Mouse (Mus musculus) E14TG2a.4 (cell line): Measurements from ENCODE around the gene Snx20.
A peak's percentile ranks its signal among the peaks of the same experiment; 100 is the strongest.

Experiments used
- H3K27me3 ChIP-seq: 2 replicates; pipeline ENCODE4 v1.6.1; 2014; ENCODE audit warnings: low read length, control low read depth; ENCODE audit not compliant: insufficient read depth
- H3K36me3 ChIP-seq: 2 replicates; pipeline ENCODE4 v1.6.1; 2014; ENCODE audit warnings: low read length, control low read depth; ENCODE audit not compliant: insufficient read depth
- H3K4me1 ChIP-seq: replicated peaks from 2 replicates; pipeline ENCODE4 v1.6.1; 2014; ENCODE audit warnings: low read depth, low read length, control low read depth
- H3K4me3 ChIP-seq: replicated peaks from 2 replicates; pipeline ENCODE4 v1.5.1; 2014; ENCODE audit warnings: mild to moderate bottlenecking, low read length
- H3K9me3 ChIP-seq: 2 replicates; pipeline ENCODE4 v1.6.1; 2014; ENCODE audit warnings: low read length, control low read depth
- CTCF ChIP-seq: conservative IDR thresholded peaks from 2 replicates; pipeline ENCODE4 v1.5.1; 2014; ENCODE audit warnings: low read length
- NANOG ChIP-seq: IDR thresholded peaks from 2 replicates; pipeline ENCODE4 v1.6.1; 2014; ENCODE audit warnings: borderline replicate concordance, low read length, mixed read lengths
- POU5F1 ChIP-seq: IDR thresholded peaks from 2 replicates; pipeline ENCODE4 v1.6.1; 2014; ENCODE audit warnings: low read length, borderline replicate concordance

Gene Snx20

DNA sequence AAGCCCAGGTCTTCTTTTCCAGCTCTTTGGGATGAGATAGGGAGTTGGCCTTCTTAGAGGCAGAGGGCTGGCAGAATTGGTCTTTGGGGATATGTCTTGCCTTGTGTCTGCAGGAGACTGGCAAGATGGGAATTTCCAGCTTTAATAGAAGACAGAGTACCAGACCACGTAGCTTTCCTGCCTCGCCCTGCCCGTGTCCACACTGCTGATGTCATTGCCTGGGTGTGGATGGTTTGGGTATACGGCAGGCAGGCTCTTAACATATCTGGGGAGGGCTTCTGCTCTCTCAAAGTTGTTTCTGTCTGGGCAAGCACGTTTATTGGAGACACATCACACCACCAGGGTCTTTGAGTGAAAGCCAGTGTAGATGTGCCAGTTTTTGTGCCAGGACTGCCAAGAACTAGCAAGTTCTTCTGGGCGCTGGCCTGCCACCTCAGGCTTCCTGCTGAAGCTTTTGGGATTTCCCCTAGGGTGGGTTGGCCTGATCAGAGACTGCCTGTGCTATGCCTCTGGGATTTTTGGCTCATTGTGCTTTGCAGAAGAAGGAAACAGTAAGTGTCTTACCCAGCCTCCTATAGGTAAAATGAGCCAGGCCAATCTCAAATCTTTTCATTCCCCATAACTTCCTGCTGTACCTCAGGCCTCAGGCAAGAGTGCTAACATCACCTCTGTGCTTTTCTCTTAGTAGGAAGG, 14.2 kb upstream of the Snx20 start:
- no peaks in the 10 kb centered on the region for H3K36me3 ChIP-seq
- peaks cover 38% of the 10 kb centered on the region for H3K27me3 ChIP-seq
- no peak for TF ChIP-seq POU5F1
- TF ChIP-seq CTCF = no peak
- TF ChIP-seq NANOG = no peak
- peaks cover 28% of the 10 kb centered on the region for H3K4me1 ChIP-seq
- no peaks in the 10 kb centered on the region for H3K9me3 ChIP-seq
- no peak overlapping the region for H3K4me3 ChIP-seq

DNA sequence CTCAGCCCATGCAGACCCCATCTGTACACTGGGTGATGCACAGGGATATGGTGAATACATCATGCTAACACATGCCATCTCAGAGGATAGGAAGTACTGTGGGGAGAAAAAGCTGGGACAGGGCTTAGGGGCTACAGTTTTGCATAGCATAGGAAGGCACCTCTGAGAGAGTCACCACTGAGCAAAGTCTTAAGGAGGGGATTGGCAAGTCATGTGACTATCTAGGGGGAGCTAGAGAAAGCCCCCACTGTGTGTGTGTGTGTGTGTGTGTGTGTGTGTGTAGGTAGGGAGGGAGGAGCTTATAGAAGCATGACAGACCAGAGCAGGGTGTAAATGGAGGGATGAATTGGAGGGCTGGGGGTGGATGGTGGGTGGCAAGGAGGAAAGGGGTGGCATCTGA, 12.4 kb upstream of the Snx20 start:
- Histone ChIP-seq H3K4me3 (0 out of 2 replicates have a peak overlapping the region, but pooled peaks have one; percentile 75), H3K4me1 (peaks cover 28% of the 10 kb centered on the region), H3K9me3 (no peaks in the 10 kb centered on the region), H3K27me3 (peaks cover 38% of the 10 kb centered on the region), H3K36me3 (no peaks in the 10 kb centered on the region)
- no peak for TF ChIP-seq POU5F1
- TF ChIP-seq CTCF = no peak
- TF ChIP-seq NANOG = no peak

DNA sequence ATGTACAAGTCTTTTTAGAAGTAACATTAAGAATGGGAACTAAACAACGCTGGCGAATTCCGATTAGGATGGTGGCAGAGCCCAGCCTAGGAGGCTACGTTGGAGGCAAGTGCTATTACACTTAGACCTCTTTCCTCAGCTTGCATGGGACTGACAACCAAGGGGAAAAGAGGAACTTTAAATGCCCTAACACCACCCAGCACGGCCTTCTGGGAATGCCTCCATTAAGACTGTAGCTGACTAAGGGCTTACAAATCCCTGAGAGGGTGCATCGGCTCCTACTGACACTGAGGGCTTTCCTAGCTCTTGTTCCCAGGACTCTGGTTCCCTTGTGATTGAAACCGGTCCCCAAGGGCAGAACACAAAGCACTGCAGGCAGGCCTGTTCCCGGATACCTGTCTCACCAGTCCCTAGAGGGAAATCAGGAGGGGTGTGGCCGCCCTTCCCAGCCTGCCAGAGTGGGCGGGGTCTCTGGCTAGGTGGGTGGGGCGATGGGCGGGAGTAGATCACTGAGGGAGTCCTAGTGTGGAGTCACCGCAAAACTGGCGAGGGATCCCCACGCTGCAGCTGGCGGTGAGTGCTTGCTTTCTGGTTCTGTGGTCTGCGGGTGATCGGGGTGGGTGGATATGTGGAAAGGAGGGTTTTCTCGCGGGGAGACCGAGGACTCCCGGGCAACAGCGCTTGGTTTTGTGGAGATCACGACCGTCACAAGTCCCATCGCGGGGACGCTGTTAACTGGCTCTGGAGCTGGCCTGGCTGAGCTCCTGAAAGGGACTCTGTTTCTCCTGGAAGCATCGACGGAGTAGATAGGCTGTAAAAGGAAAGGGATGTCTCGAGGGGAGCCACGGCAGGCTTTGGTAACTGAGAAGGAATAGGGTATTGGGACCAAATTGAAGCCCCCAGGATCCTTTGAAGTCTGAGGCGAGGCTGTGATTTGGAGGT, 11.2 kb upstream of the Snx20 start, which contains the start of gene Nod2:
TSS of gene Nod2 (plus strand) at position 479 of the 942 bp plus-strand sequence.
- H3K36me3 ChIP-seq = no peaks in the 10 kb centered on the region
- peaks cover 32% of the 10 kb centered on the region for H3K27me3 ChIP-seq
- H3K4me1 ChIP-seq = peaks cover 28% of the 10 kb centered on the region
- no peaks in the 10 kb centered on the region for H3K9me3 ChIP-seq
- TF ChIP-seq CTCF (no peak), POU5F1 (no peak), NANOG (no peak)
- H3K4me3 ChIP-seq = peak within 1 kb of the TSS; percentile 75

DNA sequence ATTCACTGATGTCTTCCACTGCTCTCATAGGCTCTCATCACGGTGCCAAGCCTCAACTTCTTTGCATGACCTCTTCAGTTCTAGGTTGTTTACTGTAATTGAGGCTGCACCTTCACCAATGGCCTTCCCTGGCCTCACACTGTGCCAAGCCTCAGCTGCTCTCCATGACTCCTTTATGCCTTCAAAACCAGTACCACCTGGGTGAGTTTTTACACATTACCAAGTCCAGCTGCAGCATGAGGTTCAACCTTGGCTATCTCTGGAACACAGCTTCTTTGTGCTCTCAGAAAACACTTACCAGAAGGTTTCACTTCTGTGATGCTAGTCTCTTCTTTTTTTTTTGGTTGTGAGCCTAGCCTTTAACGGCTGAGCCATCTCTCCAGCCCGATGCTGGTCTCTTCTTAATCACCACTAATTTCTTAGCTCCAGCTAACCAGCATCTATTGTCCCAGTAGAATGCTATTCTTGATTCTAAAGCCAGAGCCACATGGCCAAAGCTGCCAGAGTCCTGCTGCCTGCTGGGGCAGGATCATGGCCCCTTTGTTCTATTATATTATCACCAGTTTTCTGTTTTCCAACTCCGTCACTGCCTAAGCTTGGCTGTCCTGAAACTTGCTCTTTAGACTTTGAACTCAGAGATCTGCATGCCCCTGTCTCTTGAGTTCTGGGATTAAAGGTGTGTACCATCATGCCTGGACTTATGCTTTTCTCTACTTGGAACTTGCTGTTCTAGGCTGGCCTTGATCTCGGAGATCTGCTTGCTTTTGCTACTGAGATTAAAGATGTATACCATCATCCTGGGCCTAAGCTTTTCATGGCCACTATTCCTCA, 7.0 kb upstream of the Snx20 start:
- TF ChIP-seq CTCF = no peak
- TF ChIP-seq POU5F1 = no peak
- no peak for TF ChIP-seq NANOG
- Histone ChIP-seq H3K27me3 (peaks cover 26% of the 10 kb centered on the region), H3K9me3 (no peaks in the 10 kb centered on the region), H3K4me1 (peaks cover 25% of the 10 kb centered on the region), H3K4me3 (no peak overlapping the region), H3K36me3 (no peaks in the 10 kb centered on the region)

- Histone ChIP-seq H3K4me3 (no peak overlapping the region), H3K36me3 (no peaks in the 10 kb centered on the region), H3K9me3 (no peaks in the 10 kb centered on the region), H3K4me1 (peaks cover 16% of the 10 kb centered on the region), H3K27me3 (peaks cover 32% of the 10 kb centered on the region)
- TF ChIP-seq NANOG (no peak), CTCF (no peak), POU5F1 (no peak)
Measured at GRCm38 (mm10) chr8:88638908-88639307, 3.0 kb upstream of the Snx20 start.

- Histone ChIP-seq H3K4me1 (peaks cover 20% of the 10 kb centered on the region), H3K9me3 (no peaks in the 10 kb centered on the region), H3K27me3 (peaks cover 32% of the 10 kb centered on the region), H3K4me3 (no peak overlapping the region), H3K36me3 (no peaks in the 10 kb centered on the region)
- TF ChIP-seq NANOG (no peak), POU5F1 (no peak), CTCF (no peak)
Measured at GRCm38 (mm10) chr8:88637092-88638000, 1.4 kb upstream of the Snx20 start.

GRCm38 (mm10) chr8:88633343-88633765, 2.6 kb downstream of the Snx20 start:
- peaks cover 30% of the 10 kb centered on the region for H3K4me1 ChIP-seq
- TF ChIP-seq POU5F1 (no peak), NANOG (no peak), CTCF (no peak)
- H3K9me3 ChIP-seq = no peaks in the 10 kb centered on the region
- no peaks in the 10 kb centered on the region for H3K36me3 ChIP-seq
- H3K4me3 ChIP-seq = no peak overlapping the region
- H3K27me3 ChIP-seq = peaks cover 31% of the 10 kb centered on the region

DNA sequence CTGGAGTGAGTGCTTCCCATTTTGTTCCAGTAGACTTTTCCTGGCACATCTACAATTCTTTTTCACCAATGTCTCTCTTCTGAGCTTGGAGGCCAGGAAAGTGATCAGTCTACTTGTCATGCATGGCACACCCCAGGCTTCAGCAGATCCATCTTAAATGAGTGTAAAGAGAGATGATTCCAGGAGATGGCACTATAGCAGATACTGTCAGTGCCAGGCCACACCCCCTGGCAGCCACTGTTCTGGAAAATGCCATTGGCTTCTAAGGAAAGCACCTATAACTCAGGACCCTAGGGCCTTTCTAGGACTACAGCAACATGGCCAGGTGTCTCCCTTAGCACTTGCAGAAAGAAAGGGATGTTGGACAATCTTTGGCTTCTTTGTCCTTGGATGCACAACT, 4.8 kb downstream of the Snx20 start:
- Histone ChIP-seq H3K4me1 (peaks cover 31% of the 10 kb centered on the region), H3K9me3 (peaks cover 7% of the 10 kb centered on the region; the same call in 1 of the 2 replicates), H3K27me3 (peaks cover 35% of the 10 kb centered on the region), H3K36me3 (no peaks in the 10 kb centered on the region), H3K4me3 (no peak overlapping the region)
- TF ChIP-seq CTCF (no peak), NANOG (no peak), POU5F1 (no peak)
